In genomic region chr7:109615601-109616000, GRCm38 (mm10) we compare ENCODE assay signal across 8 mouse cellular contexts.
DNase-seq lines count a peak whose midpoint lies in the region; ATAC-seq and TF ChIP-seq lines count a peak whose summit lies in the region.

No protein-coding gene starts in this region.

- DNase-seq in kidney, postnatal 0 days (ENCODE audit: low spot score), result no peak
- DNase-seq in kidney, postnatal 4 days, result no peak
- no peak for DNase-seq in ovary, postnatal 14 days (ENCODE audit: low spot score)
- DNase-seq in c-Kit-positive CD71-positive TER-119-positive erythroid progenitor cells, embryonic 14.5 days (ENCODE audit: low spot score), result no peak

- H3K27ac ChIP-seq in kidney, postnatal 0 days, result peak overlapping the region; percentile 86
- peak overlapping the region; percentile 75 for H3K27ac ChIP-seq in forebrain, embryonic 12.5 days
- peak overlapping the region; percentile 92 for H3K27ac ChIP-seq in intestine, embryonic 15.5 days
- peak overlapping the region; percentile 29; the same call in 1 of the 2 replicates for H3K27ac ChIP-seq in neural tube, embryonic 12.5 days

- H3K4me1 ChIP-seq in kidney, postnatal 0 days (replicated peaks; ENCODE audit: insufficient read depth, low read length), result peaks cover 24% of the 10 kb centered on the region
- H3K4me1 ChIP-seq in forebrain, embryonic 12.5 days, result peaks cover 56% of the 10 kb centered on the region
- peaks cover 53% of the 10 kb centered on the region for H3K4me1 ChIP-seq in intestine, embryonic 15.5 days (replicated peaks)
- peaks cover 50% of the 10 kb centered on the region for H3K4me1 ChIP-seq in neural tube, embryonic 12.5 days

- no peaks in the 10 kb centered on the region for H3K27me3 ChIP-seq in kidney, postnatal 0 days (ENCODE audit: insufficient read depth, low read length)
- no peaks in the 10 kb centered on the region for H3K27me3 ChIP-seq in forebrain, embryonic 12.5 days
- H3K27me3 ChIP-seq in intestine, embryonic 15.5 days (replicated peaks), result no peaks in the 10 kb centered on the region
- no peaks in the 10 kb centered on the region for H3K27me3 ChIP-seq in neural tube, embryonic 12.5 days (replicated peaks)

- peak overlapping the region; percentile 46; the same call in 1 of the 2 replicates for H3K9ac ChIP-seq in kidney, postnatal 0 days (ENCODE audit: low read depth, low read length)
- H3K9ac ChIP-seq in forebrain, embryonic 12.5 days, result peak overlapping the region; percentile 33; the same call in 1 of the 2 replicates
- peak overlapping the region; percentile 38 for H3K9ac ChIP-seq in intestine, embryonic 15.5 days
- H3K9ac ChIP-seq in neural tube, embryonic 12.5 days, result peak overlapping the region; percentile 47; the same call in 1 of the 2 replicates

- H3K4me3 ChIP-seq in kidney, postnatal 0 days (replicated peaks; ENCODE audit: low read depth, low read length), result peak overlapping the region; percentile 24
- peak overlapping the region; percentile 32 for H3K4me3 ChIP-seq in forebrain, embryonic 12.5 days (replicated peaks)
- H3K4me3 ChIP-seq in intestine, embryonic 15.5 days (replicated peaks), result peak overlapping the region; percentile 43
- H3K4me3 ChIP-seq in neural tube, embryonic 12.5 days, result peak overlapping the region; percentile 41; the same call in 1 of the 2 replicates

- no peak for ATAC-seq in kidney, postnatal 0 days (replicated peaks; ENCODE audit: low FRiP score, low read depth)
- no peak for ATAC-seq in forebrain, embryonic 12.5 days (ENCODE audit: low FRiP score)
- no peak for ATAC-seq in intestine, embryonic 15.5 days
- ATAC-seq in neural tube, embryonic 12.5 days (ENCODE audit: low FRiP score, low read depth), result no peak
- no peak for ATAC-seq in CD4-positive, CD25-positive, alpha-beta regulatory T cell, adult 4 months

- H3K36me3 ChIP-seq in kidney, postnatal 0 days (ENCODE audit: insufficient read depth, low read length), result no peaks in the 10 kb centered on the region
- H3K36me3 ChIP-seq in forebrain, embryonic 12.5 days (replicated peaks), result no peaks in the 10 kb centered on the region
- no peaks in the 10 kb centered on the region for H3K36me3 ChIP-seq in intestine, embryonic 15.5 days
- no peaks in the 10 kb centered on the region for H3K36me3 ChIP-seq in neural tube, embryonic 12.5 days

- no peak for TF ChIP-seq CTCF in kidney, postnatal 0 days (IDR thresholded peaks at IDR 0.05; ENCODE audit: low read depth)

- H3K9me3 ChIP-seq in kidney, postnatal 0 days (replicated peaks; ENCODE audit: low read length), result no peaks in the 10 kb centered on the region
- no peaks in the 10 kb centered on the region for H3K9me3 ChIP-seq in forebrain, embryonic 12.5 days
- H3K9me3 ChIP-seq in intestine, embryonic 15.5 days, result no peaks in the 10 kb centered on the region
- H3K9me3 ChIP-seq in neural tube, embryonic 12.5 days, result no peaks in the 10 kb centered on the region

- H3K4me2 ChIP-seq in kidney, postnatal 0 days (ENCODE audit: low read length), result peak overlapping the region; percentile 55
- peak overlapping the region; percentile 54 for H3K4me2 ChIP-seq in forebrain, embryonic 12.5 days
- peak overlapping the region; percentile 61 for H3K4me2 ChIP-seq in intestine, embryonic 15.5 days (replicated peaks)
- H3K4me2 ChIP-seq in neural tube, embryonic 12.5 days (replicated peaks), result peak overlapping the region; percentile 65

- WGBS in kidney, postnatal 0 days, result 48% methylated on average over 4 of the region's 4 CpGs
- WGBS in forebrain, embryonic 12.5 days, result 22% methylated on average over 4 of the region's 4 CpGs
- WGBS in intestine, embryonic 15.5 days, result 38% methylated on average over 4 of the region's 4 CpGs
- 34% methylated on average over 4 of the region's 4 CpGs for WGBS in neural tube, embryonic 12.5 days

Comparison
In these comparisons a context has a peak if more than half of its experiments do, and no peak if none do; other contexts are left out.
1. H3K27ac ChIP-seq: peak in every context shown above with its lines; median percentile 92 in intestine, embryonic 15.5 days; 86 in kidney, postnatal 0 days; 75 in forebrain, embryonic 12.5 days; 29 in neural tube, embryonic 12.5 days.